Mouse (Mus musculus): ENCODE results near the gene Hsdl1.

Hsdl1 gene

GRCm38 (mm10) chr8:119574437-119575365, at the start of gene Hsdl1, which contains the start of gene Dnaaf1:
Hsdl1 (minus strand) TSS chr8:119575183.
Dnaaf1 (plus strand) TSS chr8:119575235.
- DNase-seq (ENCODE audit: low spot score): peak; percentile 85

GRCm38 (mm10) chr8:119623744-119624143, 48.8 kb upstream of the Hsdl1 start:
- DNase-seq (ENCODE audit: low spot score): no peak

GRCm38 (mm10) chr8:119623061-119623460, 48.1 kb upstream of the Hsdl1 start:
- no peak for DNase-seq (ENCODE audit: low spot score)

- DNase-seq (ENCODE audit: low spot score): no peak
Measured at GRCm38 (mm10) chr8:119622555-119622954, 47.6 kb upstream of the Hsdl1 start.

GRCm38 (mm10) chr8:119620848-119621465, 46.0 kb upstream of the Hsdl1 start:
- DNase-seq (ENCODE audit: low spot score): no peak

GRCm38 (mm10) chr8:119620116-119620840, 45.3 kb upstream of the Hsdl1 start:
- DNase-seq (ENCODE audit: low spot score): no peak

- no peak for DNase-seq (ENCODE audit: low spot score)
Measured at GRCm38 (mm10) chr8:119618887-119619286, 43.9 kb upstream of the Hsdl1 start.

GRCm38 (mm10) chr8:119617586-119617985, 42.6 kb upstream of the Hsdl1 start:
- no peak for DNase-seq (ENCODE audit: low spot score)

GRCm38 (mm10) chr8:119616811-119617210, 41.8 kb upstream of the Hsdl1 start:
- DNase-seq (ENCODE audit: low spot score): no peak

- DNase-seq (ENCODE audit: low spot score): no peak
Measured at GRCm38 (mm10) chr8:119616358-119616757, 41.4 kb upstream of the Hsdl1 start.

- no peak for DNase-seq (ENCODE audit: low spot score)
Measured at GRCm38 (mm10) chr8:119615096-119615495, 40.1 kb upstream of the Hsdl1 start.

GRCm38 (mm10) chr8:119612471-119612870, 37.5 kb upstream of the Hsdl1 start, which contains the start of gene Adad2:
Adad2 (plus strand) TSS chr8:119612747.
- DNase-seq (ENCODE audit: low spot score): no peak

- DNase-seq (ENCODE audit: low spot score): no peak
Measured at GRCm38 (mm10) chr8:119606224-119606623, 31.2 kb upstream of the Hsdl1 start.

- DNase-seq (ENCODE audit: low spot score): peak; percentile 63
Measured at GRCm38 (mm10) chr8:119604996-119605395, 30.0 kb upstream of the Hsdl1 start, which contains the start of gene Taf1c. Taf1c (minus strand) TSS chr8:119605222.

- DNase-seq (ENCODE audit: low spot score): no peak
Measured at GRCm38 (mm10) chr8:119604398-119604803, 29.4 kb upstream of the Hsdl1 start.

- DNase-seq (ENCODE audit: low spot score): no peak
Measured at GRCm38 (mm10) chr8:119603771-119604170, 28.8 kb upstream of the Hsdl1 start.

GRCm38 (mm10) chr8:119591456-119591855, 16.5 kb upstream of the Hsdl1 start:
- DNase-seq (ENCODE audit: low spot score): no peak

- no peak for DNase-seq (ENCODE audit: low spot score)
Measured at GRCm38 (mm10) chr8:119590348-119590747, 15.4 kb upstream of the Hsdl1 start.

GRCm38 (mm10) chr8:119588844-119589243, 13.9 kb upstream of the Hsdl1 start:
- no peak for DNase-seq (ENCODE audit: low spot score)

GRCm38 (mm10) chr8:119588321-119588720, 13.3 kb upstream of the Hsdl1 start:
- DNase-seq (ENCODE audit: low spot score): no peak

- no peak for DNase-seq (ENCODE audit: low spot score)
Measured at GRCm38 (mm10) chr8:119585901-119586300, 10.9 kb upstream of the Hsdl1 start.

GRCm38 (mm10) chr8:119580441-119581161, 5.6 kb upstream of the Hsdl1 start:
- DNase-seq (ENCODE audit: low spot score): no peak
